Mouse (Mus musculus): Measurements from ENCODE around the gene Kcne3. TPM values are rescaled to one million over a fixed set of nuclear protein-coding genes. Genes with fewer than 3 reads are reported as not detected.
A peak's percentile ranks its signal among the peaks of the same experiment; 100 is the strongest.

Gene Kcne3
- total RNA-seq (2014; fragmentation: Nextera tagmentation) (4.1 TPM in 1 of 2 replicates, not detected in the other), total RNA-seq (2017) (0.38 TPM in 1 of 2 replicates, not detected in the other)

DNA sequence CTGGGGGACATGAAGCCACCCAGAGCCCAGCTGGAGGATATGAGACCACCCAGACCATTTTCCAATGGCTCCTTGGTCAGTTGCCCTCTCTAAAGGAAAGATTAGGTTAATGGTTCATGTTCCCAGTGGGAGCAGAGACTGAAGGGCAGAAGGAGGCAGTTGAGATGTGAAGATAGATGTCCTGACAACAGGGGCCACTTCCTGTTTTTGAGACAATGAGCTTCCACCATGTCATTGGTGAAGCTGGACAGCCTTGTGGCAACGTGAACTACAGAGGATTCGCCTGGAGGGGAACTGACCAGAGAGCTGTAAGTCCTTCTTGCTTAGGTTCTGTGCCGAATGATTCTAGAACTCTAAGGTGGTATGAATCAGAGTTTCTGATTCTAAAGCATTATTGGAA lies at the start of gene Kcne3:
TSS of gene Kcne3 (plus strand) at position 234 of the 400 bp plus-strand sequence.
- no peak for ATAC-seq (replicated peaks; ENCODE audit: low FRiP score, low TSS enrichment, poor library complexity, severe bottlenecking)

DNA sequence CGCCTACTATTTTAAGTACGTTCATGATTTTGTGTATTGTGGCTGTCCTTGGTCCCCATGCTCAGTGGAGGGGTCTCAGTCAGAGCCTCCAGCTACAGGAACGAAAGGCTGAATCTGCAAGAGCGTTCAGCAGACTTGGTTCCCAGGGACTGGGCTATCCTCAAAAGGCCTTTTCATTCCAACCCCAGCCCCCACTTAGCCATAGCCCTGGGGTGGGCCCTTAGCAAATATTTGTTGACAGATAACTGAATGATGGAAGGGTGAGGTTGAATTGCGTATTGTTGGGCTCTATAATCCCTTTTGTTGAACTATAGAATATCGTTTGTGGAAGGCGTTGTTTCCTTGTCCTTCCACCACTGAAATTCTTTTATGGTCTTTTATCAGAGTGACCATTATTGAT lies 49.8 kb upstream of the Kcne3 start:
- ATAC-seq (replicated peaks; ENCODE audit: low FRiP score, low TSS enrichment, poor library complexity, severe bottlenecking), result no peak

DNA sequence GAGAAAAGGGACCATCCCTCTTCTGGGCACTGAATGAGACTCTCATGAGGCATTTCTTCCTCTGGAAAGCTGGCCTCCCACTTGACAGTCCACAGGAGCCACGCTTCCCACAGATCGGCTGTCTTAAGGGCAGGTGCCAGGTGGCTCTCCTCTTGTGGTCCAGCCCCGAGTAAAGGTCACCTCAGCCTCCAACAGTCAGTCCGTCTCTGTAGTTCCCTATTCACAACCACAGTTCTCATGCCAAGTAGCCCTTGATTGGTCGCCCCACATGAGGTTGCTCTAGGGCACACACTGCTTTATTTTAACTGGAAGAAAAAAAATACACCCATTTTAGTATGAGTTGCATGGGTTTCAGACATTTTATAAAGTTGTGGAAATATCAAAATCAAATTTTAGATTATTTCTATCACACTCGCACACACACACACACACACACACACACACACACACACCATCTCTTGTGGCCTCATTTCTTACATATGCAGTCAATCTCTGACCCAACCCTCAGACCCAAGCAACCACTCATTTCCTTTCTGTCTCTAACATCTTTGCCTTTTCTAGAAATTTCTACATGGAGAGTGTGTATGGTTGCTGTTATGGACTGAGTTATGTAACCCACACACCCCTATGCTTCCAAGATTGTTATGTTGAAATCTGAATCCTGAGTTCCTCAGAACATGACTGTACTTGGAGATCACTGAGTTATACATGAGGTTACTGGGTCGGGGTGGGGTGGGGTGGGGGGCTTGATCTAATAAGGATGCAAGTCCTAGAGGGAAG lies 47.9 kb upstream of the Kcne3 start:
- ATAC-seq (replicated peaks; ENCODE audit: low FRiP score, low TSS enrichment, poor library complexity, severe bottlenecking), result no peak

DNA sequence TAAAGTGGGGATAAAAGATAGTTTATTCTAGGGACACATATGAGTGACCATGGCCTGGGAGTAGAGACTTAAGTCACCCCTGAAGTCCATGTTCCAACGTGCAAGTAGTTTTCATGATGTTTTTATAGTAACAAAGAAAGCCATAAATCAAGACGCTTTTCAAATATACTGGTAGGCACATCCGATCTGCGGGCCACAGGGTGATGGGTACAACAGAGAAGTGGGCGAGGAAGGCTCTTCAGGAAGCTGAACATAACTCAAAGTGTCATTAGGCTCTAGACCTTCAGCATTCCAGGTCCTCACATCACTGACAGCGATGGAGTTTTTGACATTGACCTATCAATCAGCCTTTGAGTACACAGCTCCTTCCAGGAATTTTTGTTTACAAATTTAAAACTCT lies 45.7 kb upstream of the Kcne3 start:
- ATAC-seq (replicated peaks; ENCODE audit: low FRiP score, low TSS enrichment, poor library complexity, severe bottlenecking), result no peak

DNA sequence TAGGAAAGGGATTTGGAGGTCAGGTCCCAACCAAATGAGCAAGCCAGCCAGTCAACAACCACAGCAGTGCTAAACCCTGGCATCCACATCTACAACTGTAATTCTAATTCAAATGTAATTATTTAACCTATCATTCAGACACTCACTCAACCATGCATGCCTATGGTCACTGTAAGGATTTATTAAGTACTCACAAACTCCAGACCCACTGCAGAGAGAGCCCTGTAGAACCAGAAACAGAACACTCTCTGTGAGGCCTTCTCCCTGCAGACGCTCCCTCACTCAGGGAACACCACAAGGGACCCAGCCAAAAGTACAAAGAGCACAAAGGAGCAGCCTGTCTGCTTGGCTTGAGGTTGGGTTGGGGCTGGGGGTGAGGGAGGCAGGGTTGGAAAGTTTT lies 43.9 kb upstream of the Kcne3 start:
- ATAC-seq (replicated peaks; ENCODE audit: low FRiP score, low TSS enrichment, poor library complexity, severe bottlenecking), result no peak

DNA sequence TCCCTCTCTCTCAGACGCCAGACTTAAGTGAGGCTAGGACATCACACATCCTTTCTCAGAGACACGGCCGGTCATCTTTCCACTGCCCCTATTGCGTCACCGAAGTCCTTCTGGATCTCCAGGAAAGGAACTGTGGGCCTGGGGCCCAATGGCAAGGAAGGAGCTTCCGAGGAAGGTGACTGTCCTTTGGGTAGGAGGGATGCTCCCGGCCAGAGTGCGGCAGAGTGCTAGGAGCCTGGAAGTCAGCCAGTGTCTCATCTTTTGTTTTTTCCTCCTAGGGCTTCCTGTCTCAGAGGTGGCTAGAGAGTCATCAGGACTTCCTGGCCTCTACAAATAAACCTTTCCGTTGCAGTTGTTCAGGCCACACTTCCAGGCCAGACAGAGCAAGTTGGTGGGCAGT lies 39.3 kb upstream of the Kcne3 start:
- no peak for ATAC-seq (replicated peaks; ENCODE audit: low FRiP score, low TSS enrichment, poor library complexity, severe bottlenecking)

DNA sequence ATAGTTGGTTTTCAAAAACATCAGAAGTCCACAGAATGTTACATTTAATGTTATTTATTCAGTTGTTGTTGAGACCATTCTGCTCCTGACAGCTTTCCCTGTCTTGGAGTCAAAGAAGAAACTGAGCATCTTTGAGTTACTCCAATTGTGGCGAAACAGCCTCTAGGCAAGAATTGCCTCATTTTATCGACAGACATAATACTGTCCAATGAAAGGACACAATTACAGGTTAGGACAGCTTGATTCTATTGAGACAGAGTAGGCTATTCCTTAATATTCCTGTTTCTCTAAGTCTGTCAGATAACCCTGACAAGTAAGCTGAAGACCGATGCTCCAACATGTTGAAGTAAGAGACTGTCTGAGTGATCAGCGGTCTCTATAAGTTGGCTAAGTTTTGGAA lies 38.2 kb upstream of the Kcne3 start:
- no peak for ATAC-seq (replicated peaks; ENCODE audit: low FRiP score, low TSS enrichment, poor library complexity, severe bottlenecking)

DNA sequence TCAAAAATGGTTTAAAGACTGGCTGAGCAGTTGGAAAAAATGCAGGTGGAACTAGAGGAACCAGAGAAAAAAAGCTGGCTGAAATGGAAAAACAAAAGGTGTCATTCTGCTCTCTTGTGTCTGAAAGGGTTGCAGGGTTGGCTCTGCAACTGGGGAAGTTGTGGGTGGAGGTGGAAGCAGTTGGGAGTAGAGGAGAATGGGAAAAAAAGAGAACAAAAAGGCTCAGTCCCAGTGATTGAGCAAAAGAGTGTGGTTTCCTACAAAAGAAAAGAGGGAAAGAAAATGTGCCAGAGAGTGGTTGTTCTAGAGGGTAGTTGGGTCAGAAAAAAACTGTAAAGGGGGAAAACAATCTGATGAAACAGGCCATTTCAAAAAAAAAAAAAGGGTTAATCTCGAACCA lies 35.7 kb upstream of the Kcne3 start:
- no peak for ATAC-seq (replicated peaks; ENCODE audit: low FRiP score, low TSS enrichment, poor library complexity, severe bottlenecking)

DNA sequence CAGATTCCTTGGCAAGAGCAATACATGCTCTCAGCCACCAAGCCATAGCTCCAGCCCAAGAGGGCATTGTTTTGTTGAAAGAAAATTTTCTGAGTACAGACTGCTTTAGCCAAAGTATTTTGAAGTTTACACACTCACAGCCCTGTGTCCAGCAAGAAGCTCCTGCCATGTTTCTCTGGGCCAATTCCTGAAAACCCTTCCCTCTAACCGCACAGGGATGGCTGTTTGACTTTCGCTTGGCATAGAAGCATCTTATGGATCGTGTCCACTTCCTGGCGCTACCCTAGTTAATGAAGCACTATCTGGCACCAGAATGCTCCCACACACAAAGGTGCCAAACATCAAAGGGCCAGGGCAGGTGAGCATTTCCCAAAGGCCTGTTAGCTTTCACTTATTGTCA lies 27.7 kb upstream of the Kcne3 start:
- no peak for ATAC-seq (replicated peaks; ENCODE audit: low FRiP score, low TSS enrichment, poor library complexity, severe bottlenecking)

DNA sequence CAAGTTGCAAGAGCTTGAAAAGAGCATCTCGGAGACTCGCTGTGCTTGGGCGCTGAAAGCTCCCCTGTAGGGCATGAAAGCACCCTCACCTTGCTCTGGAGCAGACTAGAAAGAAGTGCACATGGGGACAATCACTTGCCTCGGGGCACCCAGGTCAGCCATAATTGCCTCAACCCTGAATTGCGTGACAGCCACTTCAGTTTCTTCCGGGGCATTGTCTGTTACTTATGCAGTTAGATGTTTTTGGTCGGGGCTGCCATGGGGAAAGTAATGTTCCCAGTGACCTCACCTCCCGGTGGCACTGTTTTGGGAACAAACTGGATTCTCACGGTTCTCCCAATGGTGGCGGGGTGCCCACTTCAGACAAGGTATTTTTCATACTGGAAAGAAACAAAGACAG lies 26.2 kb upstream of the Kcne3 start:
- ATAC-seq (replicated peaks; ENCODE audit: low FRiP score, low TSS enrichment, poor library complexity, severe bottlenecking), result no peak

DNA sequence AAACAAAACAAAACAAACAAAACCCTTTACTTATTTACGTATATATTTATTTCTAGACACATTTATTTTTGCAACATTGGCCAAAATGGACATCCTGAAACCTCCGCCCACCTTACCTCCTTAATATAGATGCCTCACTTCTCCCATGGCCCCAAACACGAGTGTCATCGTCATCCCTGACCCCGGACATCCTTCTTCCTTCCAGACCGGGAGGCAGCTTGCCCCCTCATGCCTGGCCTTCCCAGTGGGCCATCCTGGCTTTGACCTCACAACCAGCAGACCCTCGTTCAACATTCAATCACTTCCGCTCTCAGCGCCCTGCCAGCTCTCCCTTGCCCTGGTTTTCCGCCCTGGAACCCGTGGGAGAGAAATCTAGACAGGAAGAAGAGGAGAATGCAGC lies 25.7 kb upstream of the Kcne3 start:
- ATAC-seq (replicated peaks; ENCODE audit: low FRiP score, low TSS enrichment, poor library complexity, severe bottlenecking), result no peak

DNA sequence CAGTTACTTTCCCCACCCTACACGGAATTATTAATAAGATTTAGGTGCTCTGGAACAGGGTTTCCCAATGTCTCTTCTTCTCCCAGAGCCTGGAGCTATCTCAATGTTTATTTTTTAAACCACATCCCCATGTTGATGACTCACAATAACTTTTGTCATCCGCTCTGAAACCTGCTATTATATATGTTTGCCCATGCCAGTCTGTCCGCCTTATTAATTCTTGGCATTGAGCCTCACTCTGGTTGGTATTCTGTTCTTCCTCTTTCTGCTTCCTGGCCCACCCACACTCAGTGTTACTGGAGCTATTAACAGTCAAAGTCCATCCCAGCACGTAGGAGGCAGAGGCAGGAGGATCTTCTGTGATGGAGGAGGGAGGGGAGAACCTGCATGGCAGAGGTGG lies 18.6 kb upstream of the Kcne3 start:
- no peak for ATAC-seq (replicated peaks; ENCODE audit: low FRiP score, low TSS enrichment, poor library complexity, severe bottlenecking)

DNA sequence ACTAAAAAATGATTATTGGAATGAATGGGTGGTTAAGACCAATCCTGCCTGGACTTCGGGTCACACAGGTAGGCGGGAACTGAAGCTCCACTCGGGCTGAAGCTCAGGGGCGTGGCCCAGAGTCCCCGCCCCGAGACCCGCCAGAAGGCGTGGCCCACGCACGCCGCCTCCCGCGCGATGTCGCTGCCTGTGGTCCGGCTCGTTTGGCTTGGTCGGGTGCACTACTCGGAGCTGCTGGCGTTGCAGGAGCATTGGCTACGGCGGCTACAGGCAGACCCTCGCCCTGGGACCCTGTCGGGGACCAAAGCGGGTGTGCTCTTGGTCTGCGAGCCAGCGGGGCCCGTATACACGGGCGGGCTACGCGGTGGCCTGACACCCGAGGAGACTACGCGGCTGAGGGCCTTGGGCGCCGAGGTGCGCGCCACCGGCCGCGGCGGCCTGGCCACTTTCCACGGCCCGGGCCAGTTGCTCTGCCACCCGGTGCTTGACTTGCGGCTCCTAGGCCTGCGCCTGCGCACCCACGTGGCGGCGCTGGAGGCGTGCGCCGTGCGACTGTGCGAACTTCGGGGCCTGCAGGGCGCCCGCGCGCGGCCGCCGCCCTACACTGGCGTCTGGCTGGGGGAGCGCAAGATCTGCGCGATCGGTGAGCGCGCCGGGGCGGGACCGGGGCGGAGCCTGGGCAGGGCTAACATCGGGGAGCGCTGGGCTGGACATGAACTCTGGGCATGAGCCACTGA lies 17.0 kb upstream of the Kcne3 start, which contains the start of gene Lipt2:
TSS of gene Lipt2 (plus strand) at position 173 of the 737 bp plus-strand sequence.
- peak; percentile 92 for ATAC-seq (replicated peaks; ENCODE audit: low FRiP score, low TSS enrichment, poor library complexity, severe bottlenecking)

DNA sequence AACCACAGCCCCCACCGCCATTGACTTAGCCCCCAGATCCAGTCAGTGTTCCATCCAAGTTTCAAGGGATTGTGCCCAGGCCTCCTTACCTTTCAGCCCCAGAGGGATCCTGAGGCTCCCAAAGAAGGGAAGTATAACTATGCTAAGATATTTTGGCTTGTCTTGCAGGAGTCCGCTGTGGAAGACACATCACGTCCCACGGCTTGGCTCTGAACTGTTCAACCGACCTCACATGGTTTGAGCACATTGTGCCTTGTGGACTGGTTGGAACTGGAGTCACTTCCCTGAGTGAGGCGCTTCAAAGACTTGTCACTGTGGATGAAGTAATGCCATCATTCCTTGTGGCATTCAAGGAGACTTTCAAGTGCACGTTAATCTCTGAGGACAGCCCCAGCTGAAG lies 16.3 kb upstream of the Kcne3 start:
- ATAC-seq (replicated peaks; ENCODE audit: low FRiP score, low TSS enrichment, poor library complexity, severe bottlenecking), result no peak

DNA sequence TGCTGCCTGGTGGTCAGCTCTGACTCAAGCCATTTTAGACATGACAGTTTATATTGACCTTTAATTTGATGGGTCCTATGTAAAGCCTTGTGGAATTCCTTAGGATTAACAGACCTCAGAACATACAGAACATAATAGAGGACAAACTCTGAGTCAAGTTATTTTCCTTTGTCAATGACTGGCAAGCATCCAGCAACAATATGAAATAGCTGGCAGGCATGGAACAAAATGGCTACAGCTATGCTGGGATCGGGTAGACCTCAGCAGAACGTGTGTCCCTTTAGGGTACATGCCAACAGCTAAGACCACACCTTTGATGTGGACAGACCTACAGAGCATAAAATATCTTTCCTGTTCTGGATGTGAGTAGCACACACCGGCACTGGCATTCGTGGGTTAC lies 12.8 kb upstream of the Kcne3 start:
- no peak for ATAC-seq (replicated peaks; ENCODE audit: low FRiP score, low TSS enrichment, poor library complexity, severe bottlenecking)

DNA sequence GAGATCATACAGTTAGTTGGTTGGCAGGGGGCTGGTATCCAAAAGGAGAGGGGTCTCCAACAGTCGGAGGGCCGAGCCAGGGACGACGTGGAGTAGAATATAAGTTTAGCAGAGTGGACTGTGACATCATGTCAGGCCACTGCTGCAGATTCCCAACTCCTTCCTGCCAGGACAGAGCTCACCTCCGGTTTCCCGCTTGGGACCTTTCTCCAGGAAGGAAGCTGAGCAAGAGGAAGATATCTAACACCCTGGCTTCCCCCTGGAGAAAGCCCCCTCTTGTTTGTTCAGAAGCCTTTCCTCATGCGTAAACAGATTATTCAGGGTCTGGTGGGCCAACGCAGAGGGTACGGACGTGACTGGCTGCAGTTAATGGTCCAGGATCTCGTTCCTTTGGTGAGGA lies 7.6 kb upstream of the Kcne3 start:
- no peak for ATAC-seq (replicated peaks; ENCODE audit: low FRiP score, low TSS enrichment, poor library complexity, severe bottlenecking)

DNA sequence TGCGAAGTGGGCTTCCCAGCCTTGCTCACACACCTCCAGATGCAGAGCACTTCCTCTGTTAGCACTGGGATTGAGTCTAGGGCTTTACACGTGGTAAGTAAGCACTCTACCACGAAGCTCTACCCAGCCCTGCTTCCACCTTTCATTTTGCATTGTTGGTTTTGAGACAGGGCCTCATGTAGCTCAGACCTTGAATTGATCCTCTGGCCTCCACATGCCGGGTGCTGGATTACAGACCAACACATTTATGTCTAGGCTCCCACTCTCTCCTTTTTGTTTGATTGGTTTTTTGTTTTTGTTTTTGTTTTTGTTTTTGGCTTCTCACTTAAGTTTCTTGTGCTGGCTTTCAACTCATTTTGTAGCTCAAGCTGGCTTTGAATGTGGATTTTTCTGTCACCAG lies 5.5 kb upstream of the Kcne3 start:
- ATAC-seq (replicated peaks; ENCODE audit: low FRiP score, low TSS enrichment, poor library complexity, severe bottlenecking), result no peak

DNA sequence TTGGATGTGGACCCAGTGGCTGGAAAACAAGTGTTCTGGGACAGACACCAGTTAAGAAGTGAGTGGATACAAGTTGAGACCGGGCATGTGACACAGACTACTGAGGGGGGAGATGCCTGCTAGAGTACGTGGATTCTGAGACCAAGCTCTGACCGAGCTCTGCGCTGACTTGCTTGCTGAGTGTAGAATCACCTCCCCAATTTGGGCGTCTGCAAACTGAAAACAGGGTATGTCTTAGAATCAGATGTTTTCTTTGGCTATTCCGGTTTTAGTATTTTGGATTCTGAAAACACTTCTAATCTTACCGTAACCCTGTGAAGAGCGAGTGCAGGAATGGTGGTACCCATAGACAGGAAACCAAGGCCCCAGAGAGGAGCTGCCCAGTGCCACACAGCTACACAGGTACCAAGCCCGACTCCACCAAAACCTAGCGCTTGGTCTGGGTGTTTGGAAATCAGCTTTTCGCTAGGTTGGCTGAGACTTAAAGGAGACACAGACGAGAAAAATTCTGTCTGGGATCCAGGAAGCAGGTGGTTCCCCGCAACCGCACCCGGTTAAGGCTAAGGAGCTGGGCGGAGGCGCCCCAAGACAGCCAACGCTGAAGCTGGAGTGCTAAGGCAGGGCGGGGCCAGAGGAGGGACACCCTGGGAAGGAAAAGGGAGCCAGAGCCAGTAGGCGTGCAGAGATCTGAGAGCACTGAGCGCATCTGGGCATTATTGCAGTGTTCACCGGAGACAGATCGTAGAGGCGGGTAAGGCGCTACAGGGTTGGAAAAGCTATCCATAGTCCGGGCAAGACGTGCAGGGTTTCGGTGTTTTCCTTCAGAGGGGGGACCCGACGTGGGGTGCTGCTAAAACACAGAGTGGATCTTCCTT lies 2.0 kb downstream of the Kcne3 start:
- peak; percentile 77 for ATAC-seq (replicated peaks; ENCODE audit: low FRiP score, low TSS enrichment, poor library complexity, severe bottlenecking)

DNA sequence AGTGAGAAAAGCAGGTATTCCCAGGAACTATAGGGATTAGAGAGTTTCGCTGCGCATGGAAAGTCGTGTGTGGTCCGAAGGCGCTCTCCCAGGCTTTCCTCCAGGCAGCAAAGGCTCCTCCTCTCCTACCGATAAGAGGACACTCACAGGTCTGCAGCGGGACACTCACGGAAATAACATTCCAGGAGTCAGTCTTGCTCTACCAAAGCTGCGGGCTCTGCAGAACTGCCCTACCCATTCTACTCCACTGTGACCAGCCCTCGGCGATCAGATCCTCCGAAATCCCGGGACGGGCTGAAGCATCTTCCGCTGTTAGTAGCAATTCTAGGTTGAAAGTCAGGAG lies 2.6 kb downstream of the Kcne3 start:
- ATAC-seq (replicated peaks; ENCODE audit: low FRiP score, low TSS enrichment, poor library complexity, severe bottlenecking), result peak; percentile 48

DNA sequence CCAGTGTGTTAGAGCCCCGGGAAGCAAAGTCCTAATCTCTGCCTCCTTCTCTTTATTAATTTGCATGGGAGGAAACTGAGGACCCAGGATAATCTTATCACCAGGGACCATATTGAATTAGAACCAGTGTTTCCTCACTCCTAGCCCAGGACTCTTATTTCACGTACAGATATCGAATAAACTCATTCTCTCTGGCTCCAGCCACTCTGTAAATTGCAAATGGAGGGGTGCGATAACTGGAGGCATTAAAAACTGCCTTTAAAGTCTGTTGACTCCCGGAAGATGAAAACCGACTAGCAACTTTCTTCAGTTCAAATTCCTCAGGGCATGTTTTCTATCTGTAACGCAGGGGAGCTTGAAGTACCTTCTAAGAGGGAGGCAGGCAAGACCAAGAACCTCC lies 3.1 kb downstream of the Kcne3 start:
- peak; percentile 82 for ATAC-seq (replicated peaks; ENCODE audit: low FRiP score, low TSS enrichment, poor library complexity, severe bottlenecking)
